Mouse (Mus musculus): Measurements from ENCODE around the gene Cyb5b.

The Cyb5b gene

DNA sequence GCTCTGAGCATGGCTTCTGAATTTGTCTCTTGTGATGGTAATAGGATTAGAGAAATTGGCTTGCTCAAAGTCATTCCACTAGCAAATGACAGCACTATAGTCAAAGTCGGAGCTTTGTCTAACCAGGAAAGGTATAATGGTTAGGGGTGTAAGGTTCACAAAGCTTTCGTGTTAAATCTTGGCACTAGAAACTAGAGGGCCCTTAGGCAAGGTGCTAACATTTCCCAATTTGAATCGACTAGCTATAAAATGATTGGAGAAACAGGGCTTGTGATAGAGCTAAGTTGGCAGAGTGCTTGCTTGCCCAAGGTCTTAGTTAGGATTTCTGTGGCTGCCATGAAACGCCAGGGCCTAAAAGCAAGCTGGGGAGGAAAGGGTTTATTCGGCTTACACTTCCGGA lies 20.4 kb upstream of the Cyb5b start:
- no peak for DNase-seq (ENCODE audit: low read depth, low spot score)

DNA sequence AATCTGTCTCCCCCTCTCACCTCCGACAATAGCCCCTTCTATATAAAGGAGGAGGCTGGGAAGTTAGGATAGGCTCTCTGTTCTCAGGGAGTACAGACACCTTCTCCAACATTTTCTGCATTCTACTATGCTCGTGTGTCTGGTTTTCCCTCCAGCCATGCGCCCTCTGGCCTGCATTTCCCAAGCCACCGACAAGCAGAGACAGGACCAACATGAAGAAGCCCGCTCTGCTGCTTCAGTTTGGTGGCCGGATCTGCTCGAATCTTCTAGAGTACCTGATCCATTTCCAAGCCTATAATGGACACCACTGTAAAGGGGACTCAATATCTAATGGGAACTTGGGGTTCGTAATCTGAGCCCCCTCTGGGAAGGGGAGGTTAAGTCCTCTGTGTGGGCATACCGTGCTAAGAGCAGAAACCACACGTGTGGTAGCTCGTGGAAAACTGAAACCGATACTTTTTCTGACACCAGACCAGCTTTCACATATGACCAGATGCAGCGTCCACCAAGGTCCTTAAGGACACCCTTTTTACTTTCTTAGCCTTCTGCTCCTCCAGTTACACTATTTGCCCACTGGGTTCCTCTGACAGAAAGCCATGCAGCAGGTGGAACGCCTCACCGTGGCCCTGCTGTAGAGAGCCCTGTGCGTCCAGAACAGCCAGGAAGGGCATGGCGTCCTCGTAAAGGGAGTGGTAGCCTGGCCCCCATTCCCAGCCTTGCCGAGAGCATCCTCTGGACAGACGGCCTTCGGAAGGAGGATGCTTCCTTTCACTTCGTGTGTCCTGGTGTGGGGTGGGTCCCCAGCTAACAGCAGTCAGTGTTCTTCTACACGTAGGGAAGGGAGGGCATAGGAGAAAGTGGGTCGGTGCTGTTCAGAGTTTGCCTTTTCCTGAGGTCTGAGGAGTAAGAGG lies 17.6 kb upstream of the Cyb5b start:
- no peak for DNase-seq (ENCODE audit: low read depth, low spot score)

- DNase-seq (ENCODE audit: low read depth, low spot score), result no peak
These were observed 16.6 kb upstream of the Cyb5b start for GRCm38 (mm10) chr8:107133881-107134280.

DNA sequence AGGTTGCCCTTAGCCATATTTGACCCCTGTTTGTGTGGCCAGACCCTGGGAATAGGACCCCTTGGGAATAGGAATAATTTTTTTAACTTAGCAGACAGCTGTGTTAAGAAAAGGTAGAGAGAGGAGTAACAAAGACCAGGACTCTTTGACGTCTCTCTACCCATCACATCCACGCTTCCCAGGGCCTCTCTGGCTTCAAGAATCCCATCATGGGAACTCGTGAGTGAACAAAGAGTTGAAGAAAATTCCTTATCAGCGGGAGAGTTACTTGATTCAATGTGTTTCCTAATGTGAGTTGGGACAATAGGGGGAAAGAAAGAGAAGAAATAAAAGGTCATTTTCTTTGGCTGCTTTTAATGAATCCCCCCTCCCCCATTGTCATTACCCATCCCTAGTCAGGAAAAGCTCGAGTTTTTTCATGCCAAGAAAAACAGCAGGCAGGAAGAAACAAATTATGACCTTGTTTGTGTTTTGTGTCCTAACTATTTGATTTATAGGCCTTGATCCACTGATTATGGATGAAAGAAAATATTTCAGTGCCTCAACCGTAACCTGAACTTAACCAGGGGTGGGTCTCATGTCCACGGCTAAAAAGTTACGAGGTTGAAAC lies 14.3 kb upstream of the Cyb5b start:
- no peak for DNase-seq (ENCODE audit: low read depth, low spot score)

DNA sequence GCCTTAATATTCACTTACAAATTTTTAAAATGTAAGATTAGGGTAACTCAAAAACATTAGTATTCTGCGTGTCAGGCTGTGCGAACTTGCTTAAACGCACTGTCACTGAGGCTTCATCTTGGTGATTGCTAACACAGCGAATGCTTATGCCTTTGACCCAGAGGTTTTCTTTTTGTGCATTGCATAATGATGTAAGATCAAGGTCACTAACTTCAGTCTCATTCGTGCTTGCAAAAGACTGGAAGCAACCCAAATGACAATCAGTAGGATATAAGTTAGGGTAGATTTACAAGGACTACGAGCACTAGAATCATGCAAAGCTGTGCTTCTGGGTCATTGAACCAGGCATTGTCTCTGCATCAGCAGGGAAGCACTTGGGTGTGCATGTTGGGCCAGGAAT lies 12.8 kb upstream of the Cyb5b start:
- no peak for DNase-seq (ENCODE audit: low read depth, low spot score)

DNA sequence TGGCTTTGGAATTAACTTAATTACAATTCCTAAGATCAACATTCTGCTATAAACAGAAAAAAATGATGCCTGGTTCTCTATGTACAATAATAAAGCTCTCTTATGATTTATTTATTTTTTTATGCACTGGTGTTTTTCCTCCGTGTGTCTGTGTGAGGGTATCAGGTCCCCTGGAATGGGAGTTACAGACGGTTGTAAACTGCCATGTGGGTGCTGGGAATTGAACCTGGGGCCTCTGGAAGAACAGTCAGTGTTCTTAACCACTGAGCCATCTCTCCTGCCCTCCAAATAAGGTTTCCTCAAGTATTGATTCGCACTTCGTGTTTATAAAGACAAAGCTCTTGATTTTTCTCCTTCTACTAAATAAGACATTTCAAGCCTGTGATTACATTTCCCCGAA lies 12.1 kb upstream of the Cyb5b start:
- no peak for DNase-seq (ENCODE audit: low read depth, low spot score)

DNA sequence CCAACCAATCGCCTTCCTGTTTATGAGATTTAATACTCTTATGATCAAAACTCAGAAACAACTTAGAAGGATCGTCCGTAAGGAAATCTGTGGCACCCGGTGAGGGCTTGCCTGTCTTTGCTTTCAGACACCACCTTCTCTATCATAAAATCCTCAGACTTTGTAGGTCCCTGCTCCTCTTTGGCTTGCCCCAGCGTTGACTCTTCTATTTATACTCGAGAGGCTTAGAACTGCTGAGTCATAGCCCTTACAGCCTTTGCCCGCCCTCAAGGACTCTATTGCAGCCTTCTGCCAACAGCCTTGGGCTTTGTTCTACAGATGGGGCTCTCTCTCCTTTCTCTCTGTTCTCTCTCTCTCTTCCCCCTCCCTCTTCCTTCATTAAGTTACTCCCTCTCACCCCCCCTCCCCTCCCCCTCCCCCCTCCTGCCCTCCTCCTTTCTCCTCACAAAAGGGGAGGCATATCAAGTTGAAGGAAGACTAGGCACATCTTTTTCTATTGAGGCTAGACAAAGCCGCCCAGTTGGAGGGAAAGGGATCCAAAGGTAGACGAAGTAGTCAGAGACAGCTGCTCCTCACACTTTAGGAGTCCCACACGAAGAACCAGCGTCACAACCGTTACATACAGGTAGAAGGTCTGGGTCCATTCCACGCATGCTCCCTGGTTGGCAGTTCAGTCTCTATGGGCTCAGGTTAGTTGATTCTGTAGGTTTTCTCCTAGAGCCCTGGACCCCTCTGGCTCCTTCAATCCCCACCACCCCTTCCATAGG lies 10.6 kb upstream of the Cyb5b start:
- DNase-seq (ENCODE audit: low read depth, low spot score), result no peak

- no peak for DNase-seq (ENCODE audit: low read depth, low spot score)
These were observed 7.9 kb upstream of the Cyb5b start for GRCm38 (mm10) chr8:107142539-107142938.

- DNase-seq (ENCODE audit: low read depth, low spot score), result no peak
These were observed 6.9 kb upstream of the Cyb5b start for GRCm38 (mm10) chr8:107143501-107143900.

DNA sequence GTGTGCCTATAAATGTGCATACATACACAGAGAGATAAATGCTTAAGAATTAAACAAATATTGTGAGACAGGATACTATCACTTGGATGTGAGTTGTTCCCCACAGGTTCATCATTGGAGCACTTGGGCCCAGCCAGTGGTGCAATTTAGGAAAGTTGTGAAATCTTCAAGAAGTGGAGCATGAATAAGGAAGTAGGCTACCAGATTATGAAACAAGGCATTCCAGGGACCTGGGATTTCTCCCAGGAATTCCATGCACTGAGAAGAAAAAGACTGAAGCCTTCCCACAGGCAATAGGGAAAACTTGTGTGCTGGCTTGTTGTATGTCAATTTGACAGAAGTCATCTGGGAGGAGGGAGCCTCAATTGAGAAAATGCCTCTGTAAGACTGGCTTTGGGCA lies 4.3 kb upstream of the Cyb5b start:
- no peak for DNase-seq (ENCODE audit: low read depth, low spot score)

DNA sequence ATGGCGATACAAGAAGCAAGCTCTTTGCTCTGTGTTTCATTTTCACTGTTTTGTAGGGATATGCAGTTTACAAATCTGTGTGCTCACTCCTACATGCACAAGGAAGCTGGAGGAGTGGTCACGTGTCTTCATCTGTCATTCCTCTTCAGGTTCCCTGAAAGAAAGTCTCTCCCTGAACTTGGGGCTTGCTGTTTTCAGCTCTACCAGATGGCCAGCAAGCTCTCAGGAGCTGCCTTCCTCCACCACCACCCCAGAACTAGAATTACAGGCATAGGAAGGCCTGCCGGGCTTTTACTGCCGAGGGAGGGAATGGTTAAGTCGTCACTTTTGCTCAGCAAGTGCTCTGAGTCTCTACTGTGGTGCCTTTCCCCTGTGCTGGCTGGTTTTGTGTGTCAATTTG lies 1.6 kb upstream of the Cyb5b start:
- DNase-seq (ENCODE audit: low read depth, low spot score), result no peak

DNA sequence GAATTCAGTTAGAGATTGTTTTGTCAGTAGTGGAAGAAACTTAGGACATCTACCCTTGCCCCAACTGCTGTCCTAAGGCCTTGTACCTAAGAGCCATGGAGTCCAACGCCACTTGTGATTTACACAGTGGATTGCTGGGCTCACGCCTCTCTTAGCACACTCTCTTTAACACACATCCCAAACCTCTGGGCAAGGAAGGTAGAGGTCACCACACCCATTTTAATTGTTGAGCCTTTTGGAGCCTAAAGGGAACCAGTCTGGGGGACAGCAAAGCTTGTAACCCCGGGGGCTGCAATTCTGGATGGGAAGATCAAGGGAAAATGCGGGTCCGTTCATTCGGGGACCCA lies 410 bp upstream of the Cyb5b start:
- no peak for DNase-seq (ENCODE audit: low read depth, low spot score)

- no peak for DNase-seq (ENCODE audit: low read depth, low spot score)
These were observed 926 bp downstream of the Cyb5b start for GRCm38 (mm10) chr8:107151212-107151920.

GRCm38 (mm10) chr8:107153326-107154210 lies 3.1 kb downstream of the Cyb5b start:
- no peak for DNase-seq (ENCODE audit: low read depth, low spot score)

GRCm38 (mm10) chr8:107156816-107157215 lies 6.4 kb downstream of the Cyb5b start:
- no peak for DNase-seq (ENCODE audit: low read depth, low spot score)

DNA sequence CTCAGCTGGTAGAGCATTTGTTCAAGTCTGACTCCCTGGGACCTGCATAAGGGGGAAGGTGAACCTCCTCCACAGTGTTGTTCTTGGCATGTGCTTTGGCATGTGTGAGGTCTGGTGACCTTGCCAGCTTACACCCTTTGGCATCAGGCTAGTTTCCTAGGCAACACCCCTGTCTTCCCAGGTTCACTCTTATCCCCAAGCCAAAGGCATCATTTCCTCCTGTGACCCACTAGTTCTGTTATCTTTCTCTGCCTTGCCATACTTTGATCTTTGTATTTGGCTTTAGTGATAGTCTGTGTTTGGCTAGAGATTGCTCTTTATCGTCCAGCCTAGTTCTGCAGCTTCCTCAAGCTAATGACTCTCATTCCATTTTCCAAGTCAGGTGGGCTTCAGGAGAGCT lies 7.4 kb downstream of the Cyb5b start:
- DNase-seq (ENCODE audit: low read depth, low spot score), result no peak

DNA sequence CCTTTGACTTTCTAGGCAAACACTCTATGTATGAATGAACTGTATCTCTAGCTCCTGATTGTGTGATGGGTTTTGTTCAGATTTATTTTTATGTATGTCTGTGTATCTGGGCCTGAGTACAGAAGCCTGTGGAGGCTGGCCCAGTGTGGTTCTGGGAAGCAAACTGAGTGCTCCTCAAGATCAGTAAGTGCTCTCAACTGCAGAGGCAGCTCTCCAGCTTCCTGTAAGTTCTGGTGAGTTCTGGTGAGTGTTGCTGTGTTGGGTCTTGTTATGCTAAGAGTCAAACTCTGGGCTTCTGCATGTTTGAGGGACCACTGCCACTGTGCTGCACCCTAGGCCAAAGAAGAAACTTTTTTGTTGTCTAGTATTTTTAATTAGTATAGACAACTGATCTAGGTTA lies 8.4 kb downstream of the Cyb5b start:
- DNase-seq (ENCODE audit: low read depth, low spot score), result no peak

- DNase-seq (ENCODE audit: low read depth, low spot score), result no peak
These were observed 13.9 kb downstream of the Cyb5b start for GRCm38 (mm10) chr8:107164251-107164773.

- DNase-seq (ENCODE audit: low read depth, low spot score), result no peak
These were observed 15.3 kb downstream of the Cyb5b start for GRCm38 (mm10) chr8:107165745-107166144.

GRCm38 (mm10) chr8:107167848-107168247 lies 17.4 kb downstream of the Cyb5b start:
- no peak for DNase-seq (ENCODE audit: low read depth, low spot score)

DNA sequence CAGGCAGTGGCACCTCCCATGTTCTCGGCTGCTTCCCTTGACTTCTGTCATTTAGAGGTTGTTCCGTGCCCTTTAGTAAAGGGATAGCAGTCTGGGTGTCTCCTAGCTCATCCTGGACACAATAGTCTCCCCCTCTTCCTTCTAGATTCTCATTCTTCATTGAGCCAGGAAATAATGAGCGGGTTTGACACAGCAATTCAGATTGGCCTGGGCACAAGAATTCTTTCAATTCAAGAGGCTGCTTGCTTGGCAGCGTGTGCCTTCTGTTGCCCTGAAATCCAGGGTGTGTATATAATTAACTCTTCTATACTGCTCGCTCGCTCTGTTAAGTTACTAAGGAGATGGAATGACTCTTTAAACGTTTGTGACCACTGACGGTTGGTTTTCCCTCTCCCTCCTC lies 21.7 kb downstream of the Cyb5b start:
- no peak for DNase-seq (ENCODE audit: low read depth, low spot score)
